Mouse (Mus musculus) liver, postnatal 0 days (tissue): ENCODE data around the gene Yif1a. TPM values are rescaled to one million over a fixed set of nuclear protein-coding genes. Genes with fewer than 3 reads are reported as not detected.

ENCODE experiments used
- ATAC-seq: fragments of 200-750 bp; cut with Nextera tagmentation; 2 replicates; pipeline ENCODE4 v1.8.0; 2017; ENCODE audit warnings: mild to moderate bottlenecking, moderate library complexity
- DNase-seq: peaks from one replicate; pipeline ENCODE4 v3.0.0-alpha.2; 2016
- H3K27ac ChIP-seq: fragments of 300-500 bp; sonication (generic); 2 replicates; pipeline ENCODE4 v1.5.1; 2014; ENCODE audit warnings: antibody characterized with exemption, moderate library complexity, mild to moderate bottlenecking, low read depth
- H3K27me3 ChIP-seq: fragments of 300-500 bp; sonication (generic); 2 replicates; pipeline ENCODE4 v1.6.1; 2014; ENCODE audit warnings: low read length, control low read depth, mixed read lengths; ENCODE audit not compliant: insufficient read depth
- H3K36me3 ChIP-seq: fragments of 300-500 bp; sonication (generic); replicated peaks from 2 replicates; pipeline ENCODE4 v1.6.1; 2014; ENCODE audit warnings: mild to moderate bottlenecking, control low read depth, low read length, moderate library complexity, mixed read lengths; ENCODE audit not compliant: insufficient read depth
- H3K4me1 ChIP-seq: fragments of 300-500 bp; sonication (generic); 2 replicates; pipeline ENCODE4 v1.6.1; 2014; ENCODE audit warnings: antibody characterized with exemption, mild to moderate bottlenecking, control low read depth; ENCODE audit not compliant: insufficient read depth
- H3K4me2 ChIP-seq: fragments of 300-500 bp; sonication (generic); 2 replicates; pipeline ENCODE4 v1.6.1; 2014; ENCODE audit warnings: low read depth, mild to moderate bottlenecking, low read length, moderate library complexity, mixed read lengths
- H3K4me3 ChIP-seq: fragments of 300-500 bp; sonication (generic); 2 replicates; pipeline ENCODE4 v1.5.1; 2014; ENCODE audit warnings: low read depth, low read length
- H3K9ac ChIP-seq: fragments of 300-500 bp; sonication (generic); replicated peaks from 2 replicates; pipeline ENCODE4 v1.6.1; 2014; ENCODE audit warnings: mild to moderate bottlenecking, moderate library complexity
- H3K9me3 ChIP-seq: fragments of 300-500 bp; sonication (generic); 2 replicates; pipeline ENCODE4 v1.6.1; 2016; ENCODE audit warnings: mild to moderate bottlenecking, control low read depth, low read length, mixed read lengths
- CTCF ChIP-seq: sonication (generic); IDR thresholded peaks from 2 replicates; pipeline ENCODE4 v1.5.1; 2016; ENCODE audit warnings: antibody characterized with exemption, low read depth
- EP300 ChIP-seq: IDR thresholded peaks from 2 replicates; pipeline ENCODE4 v1.6.1; 2016; ENCODE audit warnings: antibody characterized with exemption, low read depth, mild to moderate bottlenecking
- WGBS: fragments of 180-500 bp; shearing (Covaris S2); extraction: QIAGEN DNeasy Blood & Tissue Kit; methylation state at CpG from one replicate; pipeline ENCODE4 v1.1.7; 2014; ENCODE audit not compliant: insufficient replicate concordance; 5-methylcytosine and 5-hydroxymethylcytosine counted together
- polyA plus RNA-seq: library from polyadenylated mRNA; unstranded; fragments of >200 nt; fragmentation: Nextera tagmentation; extraction: Ambion mirVana; gene quantifications from 2 replicates; pipeline ENCODE4 v1.2.1, GENCODE M21; 2015

The Yif1a gene
- polyA plus RNA-seq, 1 experiment from 2014 or later, result 84.0 TPM

- no peaks in the 10 kb centered on the region for H3K36me3 ChIP-seq
- H3K9me3 ChIP-seq, result no peaks in the 10 kb centered on the region
- peak overlapping the region; percentile 18; the same call in 1 of the 2 replicates for H3K9ac ChIP-seq
- peak overlapping the region; percentile 50 for H3K4me3 ChIP-seq
- WGBS, result 3% methylated on average over 40 of the region's 40 CpGs
- DNase-seq (peak; percentile 80), ATAC-seq (peak; percentile 76)
- peak overlapping the region; percentile 83 for H3K4me2 ChIP-seq
- no peak overlapping the region for H3K27ac ChIP-seq
- peaks cover 54% of the 10 kb centered on the region for H3K27me3 ChIP-seq
- peaks cover 28% of the 10 kb centered on the region for H3K4me1 ChIP-seq
- TF ChIP-seq CTCF, result no peak
- no peak for TF ChIP-seq EP300
Measured at GRCm38 (mm10) chr19:5071545-5072369, 16.6 kb upstream of the Yif1a start.

- Histone ChIP-seq H3K27ac (no peak overlapping the region), H3K4me1 (peaks cover 28% of the 10 kb centered on the region), H3K27me3 (peaks cover 50% of the 10 kb centered on the region), H3K4me3 (peak overlapping the region; percentile 50), H3K9ac (no peak overlapping the region), H3K9me3 (no peaks in the 10 kb centered on the region), H3K36me3 (no peaks in the 10 kb centered on the region), H3K4me2 (peak overlapping the region; percentile 83)
- whole genome bisulfite sequencing, result 5% methylated on average over 20 of the region's 20 CpGs
- DNase-seq (no peak), ATAC-seq (peak; percentile 26; the same call in 1 of the 2 replicates)
- TF ChIP-seq CTCF (no peak), EP300 (no peak)
Measured at GRCm38 (mm10) chr19:5072389-5073019, 15.8 kb upstream of the Yif1a start.

GRCm38 (mm10) chr19:5073028-5073427, 15.3 kb upstream of the Yif1a start:
- TF ChIP-seq CTCF (peak; percentile 75), EP300 (no peak)
- peaks cover 46% of the 10 kb centered on the region for H3K27me3 ChIP-seq
- peak; percentile 78 for DNase-seq

GRCm38 (mm10) chr19:5073518-5073917, 14.8 kb upstream of the Yif1a start:
- 32% methylated on average over 5 of the region's 5 CpGs for WGBS
- H3K9ac ChIP-seq, result no peak overlapping the region
- H3K27ac ChIP-seq, result no peak overlapping the region
- H3K4me2 ChIP-seq, result no peak overlapping the region
- no peak for ATAC-seq
- peaks cover 45% of the 10 kb centered on the region for H3K27me3 ChIP-seq
- no peak overlapping the region for H3K4me3 ChIP-seq
- H3K4me1 ChIP-seq, result peaks cover 20% of the 10 kb centered on the region
- H3K36me3 ChIP-seq, result no peaks in the 10 kb centered on the region
- no peak for DNase-seq
- TF ChIP-seq EP300 (no peak), CTCF (no peak)
- H3K9me3 ChIP-seq, result no peaks in the 10 kb centered on the region

More at GRCm38 (mm10) chr19:5073028-5073427, 15.3 kb upstream of the Yif1a start:
- H3K9me3 ChIP-seq, result no peaks in the 10 kb centered on the region
- peaks cover 23% of the 10 kb centered on the region for H3K4me1 ChIP-seq
- ATAC-seq, result no peak; the same call in 1 of the 2 replicates
- no peaks in the 10 kb centered on the region for H3K36me3 ChIP-seq
- H3K9ac ChIP-seq, result no peak overlapping the region
- WGBS, result 1% methylated on average over 15 of the region's 15 CpGs
- H3K4me3 ChIP-seq, result peak overlapping the region; percentile 50
- H3K4me2 ChIP-seq, result peak overlapping the region; percentile 83
- H3K27ac ChIP-seq, result no peak overlapping the region

- Histone ChIP-seq H3K9ac (no peak overlapping the region), H3K4me2 (no peak overlapping the region), H3K9me3 (no peaks in the 10 kb centered on the region), H3K4me3 (no peak overlapping the region), H3K27me3 (peaks cover 48% of the 10 kb centered on the region), H3K27ac (no peak overlapping the region), H3K36me3 (no peaks in the 10 kb centered on the region), H3K4me1 (no peaks in the 10 kb centered on the region)
- no peak for ATAC-seq
- DNase-seq, result no peak
- TF ChIP-seq CTCF (no peak), EP300 (no peak)
- WGBS, result 76% methylated on average over 1 of the region's 1 CpGs
Measured at GRCm38 (mm10) chr19:5079279-5079678, 9.1 kb upstream of the Yif1a start.

GRCm38 (mm10) chr19:5082005-5082404, 6.3 kb upstream of the Yif1a start:
- Histone ChIP-seq H3K4me2 (no peak overlapping the region), H3K9ac (no peak overlapping the region), H3K9me3 (no peaks in the 10 kb centered on the region), H3K27me3 (peaks cover 69% of the 10 kb centered on the region), H3K27ac (no peak overlapping the region), H3K36me3 (no peaks in the 10 kb centered on the region), H3K4me1 (peaks cover 8% of the 10 kb centered on the region; the same call in 1 of the 2 replicates), H3K4me3 (no peak overlapping the region)
- DNase-seq (no peak), ATAC-seq (no peak)
- TF ChIP-seq CTCF, result no peak
- TF ChIP-seq EP300, result no peak
- 56% methylated on average over 18 of the region's 18 CpGs for WGBS
